Mouse (Mus musculus): ENCODE results near the gene H2-T22. TPM values are rescaled to one million over a fixed set of nuclear protein-coding genes. Genes with fewer than 3 reads are reported as not detected.
"Not testable (repeated sequence)": the region's sequence is repeated elsewhere in the genome, so short reads cannot be mapped to it uniquely, and the experiment has no call there.

Gene H2-T22
- total RNA-seq (2021) = 1 to 10 TPM; 9.1 to 9.2 TPM
- long read RNA-seq, experiment 1, partial matches to known transcripts = 1 of 5 reads
- long read RNA-seq, experiment 1, other reads (novel, unspliced or antisense) = 3 of 5 reads
- long read RNA-seq, experiment 2, partial matches to known transcripts = 3 of 7 reads
- long read RNA-seq, experiment 2, other reads (novel, unspliced or antisense) = 1 of 7 reads

DNA sequence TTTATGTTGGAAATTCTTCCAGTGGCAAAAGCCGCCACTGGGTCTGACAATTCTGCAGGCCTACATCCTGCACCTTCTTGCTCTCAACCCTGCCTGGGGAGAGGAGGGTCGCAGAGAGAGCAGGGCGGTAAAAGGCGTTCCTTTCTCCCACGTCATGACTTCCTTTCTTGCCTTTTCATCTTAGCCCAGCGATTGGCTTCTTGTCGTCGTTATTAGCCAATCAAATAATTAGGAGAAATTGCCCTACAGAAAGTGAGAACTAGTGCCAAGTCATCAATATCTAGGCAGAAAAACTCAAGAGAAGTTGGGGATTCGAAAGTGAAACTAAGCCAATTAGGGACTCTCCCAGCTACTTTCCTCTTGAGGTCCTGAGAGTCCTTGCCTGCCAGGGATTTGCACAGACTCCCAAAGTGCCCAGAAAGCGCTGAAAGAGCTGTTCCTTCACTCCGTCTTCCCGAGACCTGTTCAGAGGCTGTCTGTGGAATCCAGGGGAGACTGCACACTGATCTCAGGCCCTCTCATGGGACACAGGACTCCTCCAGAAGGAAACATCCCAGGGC is at the start of gene H2-T22, which contains the start of gene Gm6034:
Gene H2-T22 (minus strand): TSS at position 138 of the 560 bp plus-strand sequence.
Gene Gm6034 (plus strand): TSS at position 352 of the 560 bp plus-strand sequence.
- peak; percentile 58 to 91 for DNase-seq (ENCODE audit: low spot score in 2 of 2)

DNA sequence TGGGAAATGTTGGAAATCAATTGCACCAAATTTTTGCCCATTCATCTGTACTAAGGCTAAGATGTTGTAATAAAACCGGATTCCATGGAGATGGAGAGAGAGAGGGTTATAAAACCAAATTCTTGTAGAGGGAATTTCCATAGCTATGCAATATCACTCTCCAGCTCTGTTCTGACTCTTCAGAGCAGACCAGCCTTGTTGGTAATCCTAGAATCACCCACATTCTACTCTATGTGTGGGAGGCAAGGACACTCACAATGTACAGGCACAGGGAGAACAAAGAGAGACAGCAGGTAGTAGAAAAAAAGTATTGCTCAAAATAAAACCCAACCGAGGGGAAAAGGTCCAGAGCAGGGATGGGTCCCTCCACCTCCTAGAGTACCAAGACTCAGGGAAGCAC is 49.4 kb upstream of the H2-T22 start:
- not testable (repeated sequence) for DNase-seq (ENCODE audit: low spot score in 2 of 2)

DNA sequence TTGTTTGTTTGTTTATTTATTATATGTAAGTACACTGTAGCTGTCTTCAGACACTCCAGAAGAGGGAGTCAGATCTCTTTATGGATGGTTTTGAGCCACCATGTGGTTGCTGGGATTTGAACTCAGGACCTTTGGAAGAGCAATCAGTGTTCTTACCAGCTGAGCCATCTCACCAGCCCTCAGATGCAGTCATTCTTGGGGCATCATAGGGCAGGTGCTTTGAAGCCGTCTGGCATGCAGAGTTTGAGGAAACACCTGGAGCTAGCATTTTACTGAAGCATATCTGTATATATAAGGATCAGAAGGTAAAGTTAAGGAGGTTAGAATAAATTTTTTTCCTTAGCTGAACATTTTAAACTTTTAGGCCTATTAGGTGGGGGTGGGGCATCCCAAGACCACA is 43.4 kb upstream of the H2-T22 start:
- not testable (repeated sequence) for DNase-seq (ENCODE audit: low spot score in 2 of 2)

DNA sequence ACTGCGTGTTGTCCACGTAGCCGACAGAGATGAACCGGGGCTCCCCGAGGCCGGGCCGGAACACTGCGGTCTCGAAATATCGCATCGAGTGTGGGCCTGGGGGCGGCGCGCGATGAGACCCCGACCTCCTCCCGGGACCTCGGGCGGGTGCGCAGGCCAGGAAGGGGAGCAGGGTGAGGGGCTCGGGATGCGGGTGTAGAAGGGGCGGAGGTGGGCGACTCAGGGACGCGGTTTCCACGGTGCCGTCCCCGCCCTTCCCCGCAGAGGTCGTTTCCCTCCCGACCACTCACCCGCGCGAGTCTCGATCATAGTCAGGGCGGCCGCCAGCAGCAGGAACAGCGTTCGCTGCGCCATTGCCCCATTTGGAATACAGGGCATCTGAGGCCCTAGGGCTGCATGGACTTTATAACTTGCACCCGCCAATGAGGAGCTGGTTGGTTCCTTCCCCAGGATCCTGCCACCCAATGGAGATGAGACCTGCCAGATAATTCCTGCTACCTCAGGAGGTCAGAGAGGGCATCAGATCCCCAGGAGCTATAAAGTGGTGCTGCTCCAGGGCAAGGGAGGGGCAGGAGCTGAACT is 41.4 kb upstream of the H2-T22 start:
- no peak for DNase-seq (ENCODE audit: low spot score in 2 of 2)

DNA sequence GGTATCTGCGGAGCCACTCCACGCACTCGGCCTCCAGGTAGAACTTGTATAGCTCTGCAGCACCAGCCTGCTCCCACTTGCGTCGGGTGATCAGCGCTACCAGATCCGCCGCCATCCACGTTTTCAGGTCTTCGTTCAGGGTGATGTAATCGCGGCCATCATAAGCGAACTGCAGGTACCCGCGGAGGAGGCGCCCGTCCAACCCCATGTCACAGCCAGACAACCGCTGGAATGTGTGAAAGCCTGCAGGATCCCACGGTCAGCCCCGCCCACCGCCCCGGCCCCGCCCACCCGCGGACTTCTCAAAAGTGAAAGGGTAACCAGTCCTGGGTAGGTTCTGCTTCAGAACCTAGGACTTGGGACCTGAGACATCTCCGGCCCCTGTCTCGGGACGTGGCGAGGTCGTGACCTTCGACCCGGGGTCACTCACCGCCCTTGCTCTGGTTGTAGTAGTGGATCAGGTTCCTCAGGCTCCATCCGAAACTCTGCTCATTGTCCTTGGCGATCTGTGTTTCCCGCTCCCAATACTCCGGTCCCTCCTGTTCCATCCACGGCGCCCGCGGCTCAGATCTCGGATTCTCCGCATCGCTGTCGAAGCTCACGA is 40.8 kb upstream of the H2-T22 start:
- DNase-seq (ENCODE audit: low spot score in 2 of 2) = no peak

DNA sequence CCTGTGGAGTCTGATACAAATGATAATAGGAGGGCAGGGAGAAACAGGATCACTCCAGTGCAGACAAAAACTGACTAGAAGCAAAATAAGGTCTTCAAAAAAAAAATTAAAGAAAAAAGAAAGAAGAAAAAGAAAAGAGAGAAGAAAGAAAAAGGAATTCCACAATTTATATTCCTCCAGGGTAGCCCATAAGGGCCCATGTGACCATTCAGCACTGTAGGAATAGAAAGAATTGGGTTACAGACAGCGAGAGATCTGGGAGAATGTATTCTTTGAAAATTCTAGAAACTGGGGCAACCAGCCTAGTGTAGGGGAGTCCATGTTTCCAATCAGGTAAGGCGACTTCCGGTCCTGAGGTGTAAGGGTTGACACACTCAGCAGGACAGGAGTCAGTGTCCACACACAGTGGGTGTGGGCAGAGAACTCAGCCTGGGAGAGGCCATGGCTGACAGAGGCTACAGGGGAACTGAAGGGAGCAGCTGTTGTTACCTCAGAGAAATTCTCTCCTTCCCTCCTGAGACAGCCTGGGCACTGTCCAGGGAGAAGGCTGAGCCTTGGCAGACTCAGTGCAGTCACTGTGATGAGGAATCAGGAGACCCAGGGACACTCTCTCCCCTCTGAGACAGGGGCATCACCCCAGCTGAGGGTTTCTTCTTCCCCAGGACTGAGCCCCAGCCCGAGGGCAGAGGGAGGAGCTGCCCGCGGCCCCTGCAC is 40.1 kb upstream of the H2-T22 start:
- not testable (repeated sequence) for DNase-seq (ENCODE audit: low spot score in 2 of 2)

DNA sequence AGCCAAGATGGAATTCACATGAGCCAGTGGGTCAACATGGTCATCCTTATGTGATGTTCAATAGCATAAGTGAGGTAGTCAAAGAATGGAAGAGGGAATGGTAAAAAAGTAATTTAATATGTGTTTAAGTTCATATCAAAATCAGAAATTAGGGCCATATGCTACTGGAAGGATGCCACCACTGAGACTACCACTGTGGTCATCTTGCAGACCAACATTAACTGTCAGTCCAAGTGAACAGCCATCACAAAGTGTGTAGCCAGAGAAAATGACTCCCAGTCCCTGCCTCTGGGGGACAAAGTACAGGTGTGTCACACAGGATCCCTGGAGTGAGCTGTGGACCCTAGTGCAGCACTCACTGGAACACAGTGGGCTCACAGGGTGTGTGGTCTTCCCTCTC is 39.4 kb upstream of the H2-T22 start:
- DNase-seq (ENCODE audit: low spot score in 2 of 2) = not testable (repeated sequence)

DNA sequence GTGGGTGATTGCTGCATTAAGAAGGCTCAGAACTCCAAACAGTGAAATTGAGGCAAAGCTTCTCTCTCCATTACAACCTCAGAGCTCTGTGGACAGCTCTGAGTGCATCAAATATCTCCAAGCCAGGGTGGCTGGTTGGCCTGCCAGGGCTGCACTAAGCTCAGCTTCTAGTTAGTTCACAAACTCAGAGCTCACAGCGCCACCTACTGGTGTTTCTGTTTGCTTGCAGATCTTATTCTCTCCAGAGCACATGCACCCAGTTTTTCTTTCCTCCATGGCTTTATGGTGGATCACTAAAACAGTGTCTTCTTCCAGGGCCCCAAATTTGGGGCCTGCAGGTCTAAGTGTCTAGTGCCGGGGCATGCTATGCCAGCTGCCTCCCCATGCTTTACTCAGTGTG is 18.3 kb upstream of the H2-T22 start:
- peak; percentile 81 to 91 for DNase-seq (ENCODE audit: low spot score in 2 of 2)

DNA sequence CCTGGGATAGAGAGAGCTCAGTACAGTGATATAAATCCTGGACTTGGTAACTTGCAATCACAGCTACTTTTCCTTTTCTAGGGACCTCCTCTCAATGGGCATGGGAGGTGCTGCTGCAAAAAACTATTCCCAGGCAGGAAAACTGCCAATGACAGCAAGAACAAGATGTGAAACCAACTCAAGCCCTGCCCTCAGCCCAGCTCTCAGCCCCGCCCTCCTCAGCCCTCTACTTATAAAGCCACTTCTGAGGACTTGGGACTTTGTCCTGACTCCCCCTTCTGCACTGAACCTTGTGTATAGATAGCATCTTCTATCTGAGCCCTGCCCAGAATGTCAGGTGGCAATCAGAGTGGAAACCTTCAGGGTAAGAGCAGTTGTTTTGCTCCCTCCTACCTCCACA is 15.8 kb upstream of the H2-T22 start, which contains the start of gene Gm11127:
Gene Gm11127 (minus strand): TSS at position 10 of the 400 bp plus-strand sequence.
- DNase-seq (ENCODE audit: low spot score in 2 of 2) = not testable (repeated sequence)

DNA sequence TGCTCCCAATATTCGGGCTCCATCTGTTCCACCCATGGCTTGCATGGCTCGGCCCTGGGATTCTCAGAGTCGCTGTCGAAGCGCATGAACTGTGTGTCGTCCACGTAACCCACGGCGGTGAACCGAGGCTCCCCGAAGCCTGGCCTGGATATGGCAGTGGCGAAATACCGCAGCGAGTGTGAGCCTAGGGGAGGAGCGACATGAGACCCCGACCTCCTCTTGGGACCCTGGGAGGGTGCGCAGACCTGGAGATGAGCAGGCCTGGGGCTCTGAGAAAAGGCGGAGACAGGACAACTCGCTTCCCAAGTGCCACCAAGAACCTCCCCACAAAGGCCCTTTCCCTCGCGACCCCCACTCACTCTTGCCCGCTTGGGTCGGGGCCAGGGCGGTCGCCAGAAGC is 15.4 kb upstream of the H2-T22 start:
- not testable (repeated sequence) for DNase-seq (ENCODE audit: low spot score in 2 of 2)

DNA sequence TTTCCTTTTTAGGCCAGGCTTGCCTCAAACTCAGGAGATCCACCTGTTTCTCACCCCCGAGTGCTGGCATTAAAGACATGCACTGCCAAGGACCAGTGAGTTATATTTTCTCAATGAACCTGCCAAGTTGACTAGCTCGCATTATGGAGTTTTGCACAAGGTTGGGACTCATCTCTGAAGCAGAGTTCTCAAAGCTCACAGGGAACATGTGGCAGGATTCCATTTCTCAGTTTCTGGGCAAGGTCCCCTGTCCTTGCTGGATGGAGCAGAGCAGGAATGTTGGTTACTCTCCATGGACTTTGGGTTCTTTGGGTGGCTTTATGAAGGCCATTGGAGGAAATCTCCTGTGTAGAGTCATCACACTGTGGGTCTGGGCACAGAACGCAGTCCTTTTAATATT is 739 bp upstream of the H2-T22 start:
- no peak for DNase-seq (ENCODE audit: low spot score in 2 of 2)

DNA sequence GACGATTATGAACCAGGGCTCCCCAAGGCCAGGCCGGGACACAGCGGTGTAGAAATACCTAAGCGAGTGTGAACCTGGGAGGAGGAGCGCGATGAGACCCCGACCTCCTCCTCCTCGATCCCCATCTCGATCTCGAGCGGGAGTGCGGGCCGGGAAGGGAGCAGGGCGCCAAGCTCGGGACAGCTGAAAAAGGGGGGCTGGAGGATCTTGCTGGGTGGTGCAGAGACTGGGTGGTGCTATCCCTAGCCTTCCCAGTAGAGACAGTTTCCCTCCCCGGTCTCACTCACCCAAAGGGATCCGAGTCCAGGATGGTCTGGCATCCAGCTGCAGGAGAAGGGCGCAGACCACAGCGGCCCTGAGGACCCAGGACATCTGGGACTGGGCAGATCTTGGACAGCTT is 492 bp downstream of the H2-T22 start:
- not testable (repeated sequence) for DNase-seq (ENCODE audit: low spot score in 2 of 2)

DNA sequence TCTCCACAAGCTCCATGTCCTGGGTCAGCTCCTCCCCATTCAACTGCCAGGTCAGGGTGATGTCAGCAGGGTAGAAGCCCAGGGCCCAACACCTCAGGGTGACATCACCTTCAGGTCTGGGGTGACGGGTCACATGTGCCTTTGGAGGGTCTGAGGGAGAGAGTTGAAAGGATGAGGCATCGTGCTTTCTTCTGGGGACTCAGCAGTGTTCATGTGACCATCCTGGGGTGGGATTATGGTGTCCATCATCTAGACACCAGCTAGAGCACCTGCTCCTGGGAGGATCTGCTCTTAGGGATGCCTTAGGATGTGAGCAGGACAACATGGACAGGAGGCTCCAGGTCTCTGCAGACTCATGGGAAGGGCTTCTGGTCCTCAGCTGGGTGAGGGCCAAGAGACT is 1.9 kb downstream of the H2-T22 start:
- DNase-seq (ENCODE audit: low spot score in 2 of 2) = not testable (repeated sequence)

DNA sequence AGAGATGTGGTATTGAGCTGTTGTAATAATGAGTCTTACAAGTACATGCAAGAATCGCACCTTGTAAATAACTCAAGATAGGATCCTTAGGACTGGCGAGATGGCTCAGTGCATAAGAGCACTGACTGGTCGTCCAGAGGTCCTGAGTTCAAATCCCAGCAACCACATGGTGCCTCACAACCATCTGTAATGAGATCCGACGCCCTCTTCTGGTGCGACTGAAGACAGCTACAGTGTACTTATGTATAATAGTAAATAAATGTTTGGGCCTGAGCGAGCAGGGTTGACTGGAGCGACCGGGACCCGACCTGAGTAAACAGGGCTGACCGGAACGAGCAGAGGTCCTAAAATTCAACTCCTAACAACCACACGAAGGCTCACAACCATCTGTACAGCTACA is 6.4 kb downstream of the H2-T22 start:
- DNase-seq (ENCODE audit: low spot score in 2 of 2) = not testable (repeated sequence)

DNA sequence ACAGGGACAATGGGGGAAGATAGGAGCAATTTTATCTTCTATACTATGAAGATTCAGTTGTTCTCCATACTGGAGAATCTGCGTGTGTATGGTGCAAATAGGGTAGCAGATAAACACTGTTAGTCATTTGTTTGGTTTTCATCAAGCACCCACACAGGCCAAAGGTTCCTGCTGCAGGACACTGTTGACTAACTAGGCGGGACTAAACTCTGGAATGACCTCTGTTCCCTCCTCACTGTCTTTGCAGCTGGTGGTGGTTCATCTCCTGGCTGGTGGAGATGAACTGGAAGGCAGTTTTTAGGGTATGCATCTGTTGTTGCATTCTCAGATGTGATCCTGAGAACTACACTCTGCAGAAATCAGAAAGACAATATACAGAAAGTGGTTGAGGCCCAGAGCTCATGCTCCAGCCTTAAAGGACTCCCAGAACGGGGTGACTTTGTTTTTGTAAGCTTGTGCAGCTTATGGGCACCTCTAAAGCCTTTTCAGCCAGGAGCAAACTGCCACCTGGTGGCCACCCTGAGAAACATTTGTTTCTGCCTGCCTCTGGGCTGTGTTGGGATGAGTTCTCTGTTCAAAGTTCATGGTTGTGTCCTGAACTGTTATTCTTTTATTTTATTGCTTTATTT is 7.4 kb downstream of the H2-T22 start:
- DNase-seq (ENCODE audit: low spot score in 2 of 2) = peak; percentile 28 to 51

DNA sequence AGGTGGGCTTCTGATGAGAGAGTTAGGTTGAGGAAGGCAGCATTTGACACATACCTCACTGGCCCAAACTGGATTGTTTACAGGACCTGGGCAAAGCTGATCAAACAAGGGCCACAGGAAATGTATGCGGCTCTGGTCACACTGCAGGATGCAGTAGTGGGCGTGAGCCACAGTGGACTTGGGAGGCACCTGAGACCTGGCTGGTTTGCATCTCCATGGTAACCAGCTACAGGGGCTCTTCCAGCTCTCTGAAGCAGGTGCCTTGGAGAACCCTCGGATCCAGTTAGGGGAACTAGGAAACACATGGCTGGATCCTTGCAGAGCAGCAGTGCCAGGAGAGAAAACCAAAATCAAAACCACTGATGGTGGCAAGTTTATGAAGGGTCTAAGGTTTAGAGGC is 8.0 kb downstream of the H2-T22 start:
- not testable (repeated sequence) for DNase-seq (ENCODE audit: low spot score in 2 of 2)

DNA sequence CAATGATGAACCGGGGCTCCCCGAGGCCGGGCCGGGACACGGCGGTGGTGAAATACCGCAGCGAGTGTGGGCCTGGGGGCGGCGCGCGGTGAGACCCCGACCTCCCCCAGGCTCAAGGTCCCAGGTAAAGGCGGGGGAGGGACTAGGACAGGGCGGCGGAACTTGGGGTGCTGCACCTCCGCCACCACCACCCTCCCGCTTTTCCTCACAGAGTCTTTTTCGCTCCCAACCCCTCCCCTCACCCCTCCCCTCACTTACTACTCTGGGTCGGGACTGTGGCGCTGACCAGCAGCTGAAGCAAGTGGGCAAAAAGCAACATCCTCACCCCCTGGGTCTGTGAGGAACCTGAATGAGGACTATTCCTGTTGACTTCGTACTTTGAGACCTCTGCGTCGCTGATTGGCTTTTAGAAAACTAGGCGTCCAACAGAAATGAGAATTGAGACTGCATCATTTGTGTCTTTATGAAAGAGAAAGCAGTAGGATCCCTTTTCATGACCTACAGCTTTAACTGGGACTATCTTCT is 10.1 kb downstream of the H2-T22 start, which contains the start of gene H2-T23:
Gene H2-T23 (minus strand): TSS at position 505 of the 525 bp plus-strand sequence.
- peak; percentile 7 to 33 for DNase-seq (ENCODE audit: low spot score in 2 of 2)

DNA sequence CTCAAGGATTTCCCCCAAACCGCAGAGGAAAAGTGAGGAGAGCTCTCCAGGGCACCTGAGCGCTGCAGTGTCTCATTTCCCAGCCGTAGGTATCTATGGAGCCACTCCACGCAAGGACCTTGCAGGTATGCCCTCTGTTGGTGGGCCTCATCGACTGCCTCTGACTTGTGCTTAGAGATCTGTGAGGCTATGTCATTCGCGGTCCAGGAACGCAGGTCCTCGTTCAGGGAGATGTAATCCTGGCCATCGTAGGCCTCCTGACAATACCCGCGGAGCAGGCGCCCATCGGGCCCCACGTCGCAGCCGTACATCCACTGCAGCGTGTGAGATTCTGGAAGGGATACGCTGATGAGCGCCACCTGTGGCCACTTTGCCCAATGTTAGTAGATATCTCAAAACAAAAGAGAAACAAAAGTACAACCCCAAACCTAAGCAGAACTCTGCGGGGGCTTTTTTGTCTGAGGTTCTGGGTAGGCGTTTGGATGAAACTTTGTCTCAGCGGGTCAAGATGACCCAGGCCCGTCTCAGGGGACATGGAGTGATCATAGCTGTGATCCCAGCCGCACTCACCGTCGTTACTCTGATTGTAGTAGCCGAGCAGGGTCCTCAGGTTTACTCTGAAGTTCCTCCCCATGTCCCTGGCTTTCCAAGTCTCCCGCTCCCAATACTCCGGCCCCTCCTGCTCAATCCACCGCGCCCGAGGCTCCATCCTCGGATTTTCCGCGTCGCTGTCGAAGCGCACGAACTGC is 10.8 kb downstream of the H2-T22 start:
- DNase-seq (ENCODE audit: low spot score in 2 of 2) = peak in 1 of 2 experiments; percentile 52

DNA sequence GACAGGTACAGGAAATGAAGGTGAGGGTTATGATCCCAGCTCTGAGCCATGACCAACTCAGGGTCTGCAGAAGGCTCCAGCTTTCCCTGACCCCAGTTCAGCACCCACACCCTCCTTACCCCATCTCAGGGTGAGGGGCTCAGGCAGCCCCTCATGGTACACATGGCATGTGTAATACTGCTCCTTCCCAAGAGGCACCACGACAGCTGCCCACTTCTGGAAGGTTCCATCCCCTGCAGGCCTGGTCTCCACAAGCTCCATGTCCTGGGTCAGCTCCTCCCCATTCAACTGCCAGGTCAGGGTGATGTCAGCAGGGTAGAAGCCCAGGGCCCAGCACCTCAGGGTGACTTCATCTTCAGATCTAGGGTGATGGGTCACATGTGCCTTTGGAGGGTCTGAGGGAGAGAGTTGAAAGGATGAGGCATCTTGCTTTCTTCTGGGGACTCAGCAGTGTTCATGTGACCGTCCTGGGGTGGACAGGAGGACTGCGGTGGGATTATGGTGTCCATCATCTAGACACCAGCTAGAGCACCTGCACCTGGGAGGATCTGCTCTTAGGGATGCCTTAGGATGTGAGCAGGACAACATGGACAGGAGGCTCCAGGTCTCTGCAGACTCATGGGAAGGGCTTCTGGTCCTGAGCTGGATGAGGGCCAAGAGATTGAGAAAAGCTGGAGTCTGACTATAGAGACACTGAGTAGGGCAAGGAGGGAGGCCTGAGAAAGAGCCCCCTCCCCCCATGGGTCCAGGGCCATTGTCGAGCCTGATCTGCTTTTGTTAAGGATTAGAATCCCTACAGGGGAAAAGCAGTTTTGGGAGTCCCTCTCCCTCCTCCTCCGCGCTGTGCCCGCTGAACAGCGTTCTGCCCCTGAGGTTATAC is 11.6 kb downstream of the H2-T22 start:
- DNase-seq (ENCODE audit: low spot score in 2 of 2) = not testable (repeated sequence)
